Mouse (Mus musculus): ENCODE data around the gene Golm1. TPM values are rescaled to one million over a fixed set of nuclear protein-coding genes. Genes with fewer than 3 reads are reported as not detected.
"Not testable (repeated sequence)": the region's sequence is repeated elsewhere in the genome, so short reads cannot be mapped to it uniquely, and the experiment has no call there.

Golm1 gene
- total RNA-seq, 2 experiments from 2014 or later, result 46.1 to 80.5 TPM

GRCm38 (mm10) chr13:59605221-59605922 is 70.2 kb downstream of the Golm1 start:
- no peak for ATAC-seq (replicated peaks; ENCODE audit: low FRiP score, poor library complexity, severe bottlenecking)

GRCm38 (mm10) chr13:59604511-59604910 is 71.1 kb downstream of the Golm1 start:
- no peak for ATAC-seq (replicated peaks; ENCODE audit: low FRiP score, poor library complexity, severe bottlenecking)

GRCm38 (mm10) chr13:59603096-59603495 is 72.5 kb downstream of the Golm1 start:
- ATAC-seq (replicated peaks; ENCODE audit: low FRiP score, poor library complexity, severe bottlenecking), result no peak

- ATAC-seq (replicated peaks; ENCODE audit: low FRiP score, poor library complexity, severe bottlenecking), result peak; percentile 80
Observed at GRCm38 (mm10) chr13:59592630-59593029, 83.0 kb downstream of the Golm1 start.

DNA sequence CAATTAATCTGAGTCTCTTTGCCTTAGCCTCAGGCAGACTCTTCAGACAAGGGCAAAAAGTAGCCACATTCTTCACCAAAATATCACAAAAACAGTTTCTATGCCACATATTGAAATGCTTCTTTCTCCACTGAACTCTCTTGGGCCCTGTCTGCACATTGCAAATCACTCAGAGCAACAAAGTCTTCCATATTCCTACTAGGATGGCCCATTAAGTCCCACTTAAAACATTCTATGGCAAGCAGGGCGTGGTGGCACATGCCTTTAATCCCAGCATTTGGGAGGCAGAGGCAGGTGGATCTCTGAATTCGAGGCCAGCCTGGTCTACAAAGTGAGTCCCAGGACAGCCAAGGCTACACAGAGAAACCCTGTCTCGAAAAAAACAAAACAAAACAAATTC is 83.6 kb downstream of the Golm1 start:
- not testable (repeated sequence) for ATAC-seq (replicated peaks; ENCODE audit: low FRiP score, poor library complexity, severe bottlenecking)

GRCm38 (mm10) chr13:59590691-59591090 is 84.9 kb downstream of the Golm1 start:
- ATAC-seq (replicated peaks; ENCODE audit: low FRiP score, poor library complexity, severe bottlenecking), result no peak

GRCm38 (mm10) chr13:59589672-59590071 is 85.9 kb downstream of the Golm1 start:
- ATAC-seq (replicated peaks; ENCODE audit: low FRiP score, poor library complexity, severe bottlenecking), result no peak

GRCm38 (mm10) chr13:59587201-59587600 is 88.4 kb downstream of the Golm1 start:
- no peak for ATAC-seq (replicated peaks; ENCODE audit: low FRiP score, poor library complexity, severe bottlenecking)

DNA sequence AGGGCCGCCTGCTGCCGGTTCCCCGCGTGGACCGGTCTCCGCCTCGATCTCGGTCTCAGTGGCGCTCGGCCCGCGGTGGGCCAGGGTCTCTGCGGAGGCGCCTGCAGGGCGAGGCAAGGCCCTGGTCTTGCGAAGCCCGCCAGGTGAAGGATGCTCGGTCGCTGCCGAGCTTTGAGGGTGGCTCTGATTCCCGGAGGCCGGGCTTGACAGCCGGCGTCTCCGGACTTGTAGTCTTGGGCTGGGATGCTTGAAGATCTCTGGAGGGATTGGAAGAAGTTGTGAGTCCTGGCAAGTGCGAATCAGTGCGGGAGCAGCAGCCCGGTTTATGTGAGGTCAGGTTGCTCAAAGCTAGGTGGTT is 90.0 kb downstream of the Golm1 start:
- peak; percentile 16; the same call in 1 of the 2 replicates for ATAC-seq (replicated peaks; ENCODE audit: low FRiP score, poor library complexity, severe bottlenecking)

GRCm38 (mm10) chr13:59584947-59585647 is 90.5 kb downstream of the Golm1 start, which contains the start of the genes Agtpbp1 and Naa35:
Gene Agtpbp1, minus strand, starts transcription at chr13:59585227.
Gene Naa35, plus strand, starts transcription at chr13:59585259.
- peak; percentile 95 for ATAC-seq (replicated peaks; ENCODE audit: low FRiP score, poor library complexity, severe bottlenecking)

Other genes starting within 250 kb of the Golm1 start
- 35.7 and 83.4 TPM in 2 replicates for gene Agtpbp1, start 90.6 kb downstream of the Golm1 start, total RNA-seq (2015; ENCODE audit: low replicate concordance)
- 45.5 and 71.2 TPM in 2 replicates for gene Agtpbp1, start 90.6 kb downstream of the Golm1 start, total RNA-seq (2017; ENCODE audit: low replicate concordance)
- gene Naa35, start 90.6 kb downstream of the Golm1 start, total RNA-seq (2015; ENCODE audit: low replicate concordance), result 23.8 and 28.5 TPM in 2 replicates
- gene Naa35, start 90.6 kb downstream of the Golm1 start, total RNA-seq (2017; ENCODE audit: low replicate concordance), result 47.2 and 53.1 TPM in 2 replicates
- not detected in 2 replicates for gene 4921517D22Rik, start 18.3 kb upstream of the Golm1 start, total RNA-seq (2015; ENCODE audit: low replicate concordance)
- gene 4921517D22Rik, start 18.3 kb upstream of the Golm1 start, total RNA-seq (2017; ENCODE audit: low replicate concordance), result not detected in 2 replicates
- not detected in 2 replicates for gene Spata31d1a, start 34.5 kb upstream of the Golm1 start, total RNA-seq (2015; ENCODE audit: low replicate concordance)
- not detected in 2 replicates for gene Spata31d1a, start 34.5 kb upstream of the Golm1 start, total RNA-seq (2017; ENCODE audit: low replicate concordance)
- gene Spata31d1b, start 36.5 kb upstream of the Golm1 start, total RNA-seq (2015; ENCODE audit: low replicate concordance), result not detected in 2 replicates
- gene Spata31d1b, start 36.5 kb upstream of the Golm1 start, total RNA-seq (2017; ENCODE audit: low replicate concordance), result not detected in 2 replicates
- gene Spata31d1d, start 55.9 kb upstream of the Golm1 start, total RNA-seq (2015; ENCODE audit: low replicate concordance), result not detected in 2 replicates
- not detected in 2 replicates for gene Spata31d1d, start 55.9 kb upstream of the Golm1 start, total RNA-seq (2017; ENCODE audit: low replicate concordance)
- gene 1700014D04Rik, start 70.9 kb upstream of the Golm1 start, total RNA-seq (2015; ENCODE audit: low replicate concordance), result 2.9 and 3.2 TPM in 2 replicates
- 0.13 TPM in 1 of 2 replicates, not detected in the other for gene 1700014D04Rik, start 70.9 kb upstream of the Golm1 start, total RNA-seq (2017; ENCODE audit: low replicate concordance)
- gene Isca1, start 94.0 kb upstream of the Golm1 start, total RNA-seq (2015; ENCODE audit: low replicate concordance), result 543 and 663 TPM in 2 replicates
- 331 and 419 TPM in 2 replicates for gene Isca1, start 94.0 kb upstream of the Golm1 start, total RNA-seq (2017; ENCODE audit: low replicate concordance)
- not detected in 2 replicates for gene Gm49354, start 106.4 kb upstream of the Golm1 start, total RNA-seq (2015; ENCODE audit: low replicate concordance)
- gene Gm49354, start 106.4 kb upstream of the Golm1 start, total RNA-seq (2017; ENCODE audit: low replicate concordance), result 217 and 577 TPM in 2 replicates
- gene Tut7, start 147.3 kb upstream of the Golm1 start, total RNA-seq (2015; ENCODE audit: low replicate concordance), result 459 and 492 TPM in 2 replicates
- 561 and 620 TPM in 2 replicates for gene Tut7, start 147.3 kb upstream of the Golm1 start, total RNA-seq (2017; ENCODE audit: low replicate concordance)